ENCODE assay signal across 15 mouse cellular contexts in genomic region chr17:89933950-89934349, GRCm38 (mm10).
"Had no signal": no experiment of that assay in that cellular context is flagged by ENCODE, and none has a peak within 500 bp of the region (broad histone marks: within the 10 kb centered on the region; RNA-seq: fewer than 3 reads in every experiment).

No protein-coding gene starts in this region.

- DNase-seq: kidney, postnatal 36 days; layer of hippocampus, adult 9-11 months; layer of hippocampus, postnatal 36 days; liver; liver, embryonic 13.5 days; liver, postnatal 0 days; lung, postnatal 14 days; midbrain, embryonic 14.5 days; right cerebral cortex, postnatal 14 days; thymus, postnatal 4 days had no signal

- H3K9me3 ChIP-seq: limb, embryonic 12.5 days; liver, embryonic 13.5 days; lung, embryonic 15.5 days; neural tube, embryonic 15.5 days had no signal

- H3K4me2 ChIP-seq: limb, embryonic 12.5 days; liver, embryonic 13.5 days; lung, embryonic 15.5 days; neural tube, embryonic 15.5 days had no signal

- H3K9ac ChIP-seq: limb, embryonic 12.5 days; liver, embryonic 13.5 days; liver, postnatal 0 days; lung, embryonic 15.5 days; neural tube, embryonic 15.5 days had no signal

- H3K36me3 ChIP-seq: limb, embryonic 12.5 days; liver, embryonic 13.5 days; lung, embryonic 15.5 days; neural tube, embryonic 15.5 days had no signal

- H3K4me1 ChIP-seq: limb, embryonic 12.5 days; liver, embryonic 13.5 days; lung, embryonic 15.5 days; neural tube, embryonic 15.5 days had no signal

- H3K4me3 ChIP-seq: limb, embryonic 12.5 days; liver, embryonic 13.5 days; lung, embryonic 15.5 days; myocyte; neural tube, embryonic 15.5 days had no signal

- H3K27me3 ChIP-seq: limb, embryonic 12.5 days; liver, embryonic 13.5 days; lung, embryonic 15.5 days; neural tube, embryonic 15.5 days had no signal

- H3K27ac ChIP-seq: limb, embryonic 12.5 days; liver, embryonic 13.5 days; lung, embryonic 15.5 days; neural tube, embryonic 15.5 days; stomach, postnatal 0 days had no signal

- ATAC-seq: liver, postnatal 0 days had no signal
